Mouse (Mus musculus): ENCODE data around the gene Ntrk3. TPM values are rescaled to one million over a fixed set of nuclear protein-coding genes. Genes with fewer than 3 reads are reported as not detected.

The Ntrk3 gene
- polyA plus RNA-seq, 1 experiment = 76.9 TPM

DNA sequence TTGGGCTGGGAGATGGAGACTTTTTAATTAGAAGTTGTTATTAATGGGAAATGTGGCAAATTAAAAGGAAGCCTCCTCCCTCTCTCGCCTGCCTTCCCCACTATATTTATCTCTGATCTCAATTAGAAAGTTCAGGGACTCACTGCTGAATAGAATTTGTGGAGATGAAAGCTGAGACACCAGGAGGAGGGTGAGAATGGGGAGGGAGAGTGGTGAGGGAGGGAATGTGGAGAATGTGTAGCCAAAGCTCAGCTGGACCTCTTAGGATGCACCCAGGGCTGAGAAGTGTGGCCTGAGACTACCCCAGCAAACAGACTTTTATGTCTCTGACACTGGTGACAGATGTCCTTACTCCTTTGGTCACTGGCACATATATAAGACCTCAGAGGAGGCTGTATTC, 86.3 kb downstream of the Ntrk3 start:
- no peak for DNase-seq (ENCODE audit: extremely low spot score in 1 of 2, low spot score in 1 of 2)

DNA sequence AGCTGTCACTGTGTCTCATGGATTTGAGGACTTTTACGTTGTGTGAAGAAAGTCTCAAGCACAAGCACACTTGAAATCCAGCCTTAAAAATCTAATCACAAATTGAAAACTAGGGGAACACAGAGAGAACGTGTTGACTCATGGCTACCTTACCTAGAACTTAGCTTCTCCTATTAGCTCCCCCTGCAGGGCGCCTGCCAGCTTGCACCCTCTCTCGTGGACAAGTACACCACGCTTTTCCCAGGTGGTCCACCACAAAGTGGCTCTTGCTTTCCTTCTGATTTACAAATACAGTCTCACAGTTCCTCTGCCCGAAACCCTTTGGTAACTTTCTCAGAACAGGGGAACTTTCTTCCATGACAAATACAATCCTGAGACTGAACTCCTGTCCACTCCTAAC, 94.1 kb downstream of the Ntrk3 start:
- DNase-seq (ENCODE audit: extremely low spot score in 1 of 2, low spot score in 1 of 2) = no peak

DNA sequence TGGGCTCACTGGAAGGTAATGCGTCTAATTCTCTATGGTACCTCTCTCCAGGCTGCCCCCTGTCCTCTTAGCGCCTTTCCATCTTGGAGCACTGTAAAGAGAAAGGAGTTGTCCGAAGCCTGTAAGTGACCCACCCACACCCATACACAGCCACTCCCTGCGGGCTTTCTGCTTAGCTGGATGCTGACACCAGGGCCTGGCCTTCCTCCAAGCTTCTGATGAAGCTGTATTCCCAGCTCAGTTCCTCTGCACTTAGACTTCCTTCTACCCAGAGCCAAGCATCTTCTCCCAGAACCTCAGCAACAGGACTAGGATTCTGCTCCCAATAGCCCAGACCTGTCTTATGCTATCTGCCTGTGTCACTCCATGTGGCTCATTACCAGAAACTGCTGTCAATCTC, 114.1 kb downstream of the Ntrk3 start:
- no peak for DNase-seq (ENCODE audit: extremely low spot score in 1 of 2, low spot score in 1 of 2)

DNA sequence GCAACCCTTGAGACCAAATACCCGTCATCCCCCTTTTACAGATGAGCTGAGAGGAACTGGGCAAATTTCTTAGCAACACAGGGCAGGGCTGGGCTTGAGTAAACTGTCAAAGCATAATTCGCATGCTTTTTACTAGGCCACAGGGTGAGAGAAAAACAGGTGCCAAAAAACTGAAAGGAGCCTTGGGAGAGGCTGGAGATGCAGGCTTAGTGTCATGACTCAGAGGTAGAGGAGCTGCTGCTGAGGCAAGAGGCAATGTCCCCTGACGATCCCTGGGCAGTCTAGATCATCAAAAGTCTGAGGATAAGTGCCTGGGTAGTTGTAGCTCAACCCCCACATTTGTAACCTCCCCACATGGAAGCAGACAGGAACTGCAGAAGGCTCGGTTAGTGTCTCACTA, 116.7 kb downstream of the Ntrk3 start:
- DNase-seq (ENCODE audit: extremely low spot score in 1 of 2, low spot score in 1 of 2) = no peak

DNA sequence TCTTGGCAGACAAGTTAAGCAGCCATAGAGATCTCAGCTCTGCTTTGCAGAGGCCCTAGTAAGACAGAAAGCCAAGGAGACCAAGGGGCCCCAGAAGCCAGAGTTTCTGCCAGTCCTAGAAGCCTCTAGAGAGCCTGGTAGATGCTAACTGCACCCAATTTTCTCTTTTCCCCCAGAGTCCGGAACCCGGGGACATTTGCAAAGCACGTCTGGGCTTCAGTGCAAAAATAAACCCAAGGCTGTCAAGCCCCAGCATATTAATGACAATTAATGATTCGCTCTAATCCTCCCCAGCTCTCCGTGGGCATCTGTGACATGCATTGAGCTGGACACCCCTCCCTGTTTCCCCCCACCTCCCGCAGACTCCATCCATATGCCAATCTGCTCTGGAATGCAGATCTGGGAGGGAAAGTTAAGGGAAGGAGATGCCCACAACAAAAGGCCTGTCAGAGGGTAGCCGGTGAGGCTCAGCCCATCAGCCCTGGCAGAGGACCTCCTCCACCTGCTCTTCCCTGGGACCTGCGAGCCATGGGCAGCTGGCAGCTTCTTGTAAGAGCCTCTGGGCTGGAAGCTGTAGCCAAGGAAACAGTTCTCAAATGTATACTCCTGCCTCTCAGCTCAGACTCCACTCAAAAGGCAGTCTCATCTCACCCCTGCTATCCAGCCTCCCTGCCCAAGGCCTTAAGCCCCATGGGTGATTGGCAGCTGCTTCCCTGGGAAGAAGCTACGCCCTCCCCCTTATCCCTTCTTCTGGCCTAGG, 117.8 kb downstream of the Ntrk3 start:
- DNase-seq (ENCODE audit: extremely low spot score in 1 of 2, low spot score in 1 of 2) = no peak

DNA sequence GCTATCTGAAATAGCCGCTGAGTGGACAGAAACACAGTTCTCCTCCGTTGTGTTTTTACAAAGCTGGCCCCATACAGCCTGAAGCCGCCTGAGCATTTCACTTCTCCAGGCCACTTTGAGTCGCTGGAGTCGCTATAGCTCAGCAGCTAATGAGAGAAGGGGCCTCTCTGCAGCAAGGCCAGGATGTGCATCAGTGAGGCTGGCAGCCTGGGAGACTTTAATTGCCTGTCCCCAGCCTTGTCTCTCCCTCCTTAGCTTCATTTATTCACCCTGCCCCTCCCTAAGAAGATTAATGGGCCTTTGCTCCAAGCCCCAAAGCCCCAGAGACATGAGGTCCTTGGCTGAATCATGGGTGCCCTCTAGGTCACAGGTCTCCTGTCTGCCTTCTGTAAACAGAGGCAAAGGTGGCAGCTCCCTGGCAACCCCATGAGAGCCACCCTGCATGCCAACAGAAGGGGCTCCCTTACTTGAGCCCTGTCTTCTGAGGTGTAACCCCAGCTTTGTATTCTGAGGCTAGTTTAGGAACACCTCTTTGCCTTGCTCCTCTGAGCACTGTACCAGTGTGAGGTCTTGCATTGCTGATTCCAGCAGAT, 132.2 kb downstream of the Ntrk3 start:
- no peak for DNase-seq (ENCODE audit: extremely low spot score in 1 of 2, low spot score in 1 of 2)

DNA sequence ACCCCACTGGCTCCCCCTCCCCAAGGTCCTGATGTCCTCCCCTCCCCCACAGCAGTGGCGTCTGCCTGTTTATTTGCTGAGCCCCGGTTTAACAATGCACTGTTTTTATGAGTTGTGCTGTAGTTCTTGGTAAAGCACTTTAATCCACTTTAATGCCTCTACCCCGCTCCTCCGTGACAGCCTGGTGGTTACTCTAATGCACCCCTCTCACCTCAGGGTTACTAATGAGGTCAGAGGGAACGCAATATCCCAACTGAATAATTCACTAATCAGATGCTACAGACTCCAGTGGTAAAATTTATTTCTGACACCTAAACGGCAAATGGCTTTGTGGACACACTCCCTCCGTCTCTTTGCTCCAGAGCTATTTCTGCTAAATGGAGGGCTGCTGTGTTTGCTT, 133.9 kb downstream of the Ntrk3 start:
- DNase-seq (ENCODE audit: extremely low spot score in 1 of 2, low spot score in 1 of 2) = no peak

DNA sequence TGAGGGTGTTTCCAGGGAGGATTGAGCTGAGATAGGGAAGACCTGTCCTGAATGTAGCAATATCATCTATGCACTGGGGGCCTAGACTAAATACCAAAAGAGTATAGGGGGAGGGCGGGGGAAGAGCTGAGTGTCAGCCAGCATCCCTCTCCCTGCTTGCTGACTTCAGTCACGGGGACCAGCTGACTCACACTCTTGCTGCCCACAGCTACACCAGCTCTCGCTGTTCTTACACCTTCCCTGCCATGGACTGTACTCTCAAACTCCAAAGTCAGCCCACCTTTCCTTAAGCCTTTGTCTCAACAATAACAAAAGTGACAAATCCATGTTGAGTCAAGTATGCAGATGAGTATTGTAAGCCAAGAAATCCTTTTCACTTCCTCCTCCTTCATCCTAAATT, 136.0 kb downstream of the Ntrk3 start:
- peak; percentile 40 to 61 for DNase-seq (ENCODE audit: extremely low spot score in 1 of 2, low spot score in 1 of 2)

DNA sequence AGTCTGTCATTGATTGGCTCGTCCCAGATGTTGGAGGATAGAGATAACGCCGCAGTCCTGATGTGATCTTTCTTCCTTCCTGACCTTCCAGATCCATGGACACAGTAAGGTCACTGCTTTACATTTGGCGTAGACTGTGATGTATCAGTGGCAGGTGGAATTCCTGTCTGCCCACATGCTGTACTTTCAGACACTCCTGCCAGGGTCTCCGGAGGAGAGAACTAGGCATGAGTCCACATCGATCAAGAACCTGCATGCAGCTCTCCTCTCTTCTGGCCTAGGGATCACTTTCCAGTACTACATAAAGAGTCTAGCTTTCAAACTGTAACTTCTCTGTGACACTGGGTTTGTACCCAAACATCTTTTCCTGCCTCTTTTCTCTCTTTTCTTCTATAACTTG, 136.9 kb downstream of the Ntrk3 start:
- DNase-seq (ENCODE audit: extremely low spot score in 1 of 2, low spot score in 1 of 2) = no peak

DNA sequence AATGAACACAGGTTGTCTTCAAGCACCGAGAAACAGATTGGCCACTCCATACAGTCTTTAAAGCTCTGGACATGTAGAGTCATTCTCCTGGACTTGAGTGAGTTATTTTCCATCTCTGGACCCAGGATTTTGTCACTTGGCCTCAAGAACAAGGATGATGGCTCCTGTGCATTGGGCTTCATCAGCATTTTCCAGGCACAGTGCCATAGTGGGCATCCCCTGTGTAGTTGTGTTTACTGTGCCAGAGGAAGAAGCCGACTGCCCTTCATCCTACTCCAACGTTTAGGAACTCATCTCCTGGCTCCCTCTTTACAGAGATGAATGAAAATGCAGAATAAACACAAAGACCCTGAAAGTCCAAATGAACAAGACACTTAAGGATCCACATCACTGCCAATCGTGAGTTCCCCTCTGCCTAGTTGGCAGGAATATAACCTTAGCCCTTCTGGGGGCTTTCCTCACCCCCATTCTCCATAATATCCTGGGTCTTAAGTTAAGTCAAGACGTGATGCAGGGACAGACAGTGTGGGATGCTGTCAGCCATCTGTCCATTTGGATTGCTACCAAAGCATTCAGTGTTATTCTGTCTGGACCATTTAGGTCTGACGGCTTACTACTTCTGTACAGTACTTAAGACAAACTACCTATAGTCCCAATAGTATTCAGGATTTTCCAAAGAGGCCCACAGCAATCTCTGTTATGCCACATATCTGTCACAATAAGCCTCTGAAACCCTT, 137.7 kb downstream of the Ntrk3 start:
- DNase-seq (ENCODE audit: extremely low spot score in 1 of 2, low spot score in 1 of 2) = no peak

DNA sequence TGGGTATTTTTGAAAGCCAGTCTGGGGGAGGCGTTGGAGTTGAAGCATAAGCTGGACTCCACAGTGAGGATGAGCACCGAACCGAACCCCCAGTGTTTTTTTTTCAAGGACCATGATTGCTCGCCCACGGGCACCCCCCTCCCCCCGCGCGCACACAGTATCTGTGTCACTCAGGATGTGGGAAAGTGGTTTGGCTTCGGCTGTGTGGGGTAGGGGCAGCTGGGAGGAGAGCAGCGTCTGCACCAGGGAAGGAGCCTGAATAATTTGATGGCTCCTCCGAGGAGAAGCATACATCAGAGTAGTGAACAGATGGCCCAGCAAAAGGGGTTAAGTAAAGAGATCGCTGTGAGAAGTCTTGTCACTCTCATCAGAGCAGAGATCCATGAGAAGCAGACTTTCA, 139.7 kb downstream of the Ntrk3 start:
- DNase-seq (ENCODE audit: extremely low spot score in 1 of 2, low spot score in 1 of 2) = peak in 1 of 2 experiments; percentile 66

DNA sequence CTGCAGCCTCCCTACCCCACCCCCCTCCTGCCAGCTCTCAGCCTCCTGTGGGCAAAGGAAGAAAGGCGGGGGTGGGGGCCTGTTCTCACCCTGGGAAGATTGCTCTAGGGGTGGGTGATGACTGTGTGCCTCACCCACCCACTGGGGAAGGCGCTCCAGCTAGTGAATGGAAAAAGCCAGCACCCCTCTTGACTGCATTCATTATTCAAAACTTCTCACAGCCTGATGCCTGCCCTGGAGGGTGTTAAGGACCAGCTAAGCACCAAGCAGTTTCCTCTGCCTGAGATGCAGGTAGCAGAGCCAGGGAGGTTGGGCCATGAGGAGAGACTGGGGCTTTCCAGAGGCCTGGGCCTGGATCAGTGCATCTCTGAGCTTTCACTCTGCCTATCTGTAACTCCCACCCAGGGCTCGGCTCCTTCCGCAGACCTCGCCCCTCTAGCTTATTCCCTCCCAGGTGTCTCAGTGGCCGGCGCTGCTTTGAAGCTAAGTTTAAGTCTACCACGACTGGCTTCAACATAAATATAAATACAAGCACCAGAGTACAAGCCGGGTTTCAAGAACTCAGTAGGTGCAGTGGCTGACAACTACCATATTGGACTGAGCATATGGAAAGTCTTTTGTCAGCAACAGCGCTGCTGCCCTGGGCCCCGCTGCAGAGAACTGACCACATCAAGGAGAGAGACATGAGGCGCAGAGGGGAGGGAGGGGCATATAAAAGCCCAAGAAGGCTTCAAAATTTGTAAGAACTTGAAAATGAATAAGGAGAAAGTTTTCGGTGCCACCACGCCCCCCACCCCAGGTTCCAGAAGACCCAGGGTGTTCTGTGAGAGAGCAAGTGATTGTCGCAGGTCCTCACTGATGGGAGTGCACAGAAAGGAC, 140.3 kb downstream of the Ntrk3 start:
- DNase-seq (ENCODE audit: extremely low spot score in 1 of 2, low spot score in 1 of 2) = peak in 1 of 2 experiments; percentile 77

DNA sequence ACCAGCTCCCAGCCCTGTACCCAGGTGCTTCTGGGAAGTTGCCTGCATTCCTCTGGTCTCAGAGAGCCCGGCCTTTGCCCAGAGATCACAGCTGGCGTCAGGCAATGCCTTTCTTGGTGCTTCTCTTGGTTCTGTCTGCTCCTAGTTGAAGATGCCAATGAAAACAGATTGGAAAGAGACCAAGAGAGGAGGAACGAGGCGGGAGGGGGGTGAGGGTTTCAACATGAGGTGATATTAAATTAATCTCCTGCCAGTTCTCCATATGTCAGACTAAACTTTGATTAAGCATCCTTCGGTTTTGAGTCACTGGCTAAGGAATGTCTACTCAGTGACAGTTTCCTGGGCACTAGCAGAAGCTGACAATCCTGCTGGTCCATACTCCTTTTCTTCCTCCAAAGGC, 141.3 kb downstream of the Ntrk3 start:
- no peak for DNase-seq (ENCODE audit: extremely low spot score in 1 of 2, low spot score in 1 of 2)

DNA sequence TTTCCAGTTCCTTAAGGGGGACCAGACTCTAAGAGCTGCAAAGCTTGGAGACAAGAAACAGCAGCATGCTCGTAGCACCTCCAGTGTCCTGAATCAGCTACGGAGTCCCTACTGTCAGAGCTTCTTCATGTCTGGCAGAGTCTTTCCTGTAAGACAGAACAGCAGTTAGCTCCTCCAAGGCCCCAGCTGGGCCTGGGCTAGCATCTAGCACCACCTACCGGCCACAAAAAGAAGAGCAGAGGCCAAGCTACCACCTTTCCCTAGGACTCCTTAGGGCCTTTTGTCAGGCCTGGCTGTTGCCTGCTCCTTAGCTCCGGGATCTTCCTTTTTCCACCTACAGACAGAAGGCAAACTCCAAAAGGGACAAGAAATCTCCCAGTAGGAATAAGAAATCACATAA, 141.9 kb downstream of the Ntrk3 start:
- peak in 1 of 2 experiments; percentile 83 for DNase-seq (ENCODE audit: extremely low spot score in 1 of 2, low spot score in 1 of 2)

DNA sequence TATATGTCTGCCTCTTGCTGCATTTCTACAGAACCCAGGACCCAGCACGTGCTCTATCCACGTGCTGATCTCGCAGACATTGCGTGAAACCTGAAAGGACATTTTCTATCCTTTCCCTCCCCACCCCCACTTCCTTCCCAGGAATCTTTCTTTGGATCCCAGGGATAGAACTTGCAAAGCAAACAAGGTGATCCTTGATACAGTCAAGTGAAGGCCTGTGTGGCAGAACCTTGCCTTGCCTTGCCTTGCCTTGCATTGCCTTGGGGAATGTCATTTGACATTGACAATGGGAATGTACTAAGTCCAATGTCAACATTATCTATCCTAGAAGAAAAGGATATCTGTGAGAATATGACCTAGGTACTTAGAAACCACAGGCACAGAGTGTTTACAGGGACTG, 144.9 kb downstream of the Ntrk3 start:
- DNase-seq (ENCODE audit: extremely low spot score in 1 of 2, low spot score in 1 of 2) = no peak

DNA sequence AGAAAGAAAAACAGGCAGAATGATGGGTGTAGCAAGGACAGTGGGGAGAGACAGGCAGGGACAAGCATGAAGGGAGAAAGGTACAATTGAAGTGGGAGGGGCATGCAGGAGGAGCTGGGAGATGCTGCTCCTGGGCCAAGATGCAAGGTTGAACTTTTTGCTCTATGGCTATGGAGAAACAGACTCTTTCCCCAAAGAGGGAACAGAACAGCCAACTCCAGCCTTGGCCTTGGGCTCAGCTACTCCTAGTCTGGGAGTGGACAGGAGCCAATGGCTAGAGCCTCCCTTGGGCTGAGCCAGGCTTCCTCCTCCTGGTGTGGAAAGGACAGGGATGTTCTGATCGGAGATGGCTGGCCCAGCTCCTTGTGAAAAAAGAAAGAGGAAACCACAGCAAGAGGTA, 145.6 kb downstream of the Ntrk3 start:
- no peak for DNase-seq (ENCODE audit: extremely low spot score in 1 of 2, low spot score in 1 of 2)

DNA sequence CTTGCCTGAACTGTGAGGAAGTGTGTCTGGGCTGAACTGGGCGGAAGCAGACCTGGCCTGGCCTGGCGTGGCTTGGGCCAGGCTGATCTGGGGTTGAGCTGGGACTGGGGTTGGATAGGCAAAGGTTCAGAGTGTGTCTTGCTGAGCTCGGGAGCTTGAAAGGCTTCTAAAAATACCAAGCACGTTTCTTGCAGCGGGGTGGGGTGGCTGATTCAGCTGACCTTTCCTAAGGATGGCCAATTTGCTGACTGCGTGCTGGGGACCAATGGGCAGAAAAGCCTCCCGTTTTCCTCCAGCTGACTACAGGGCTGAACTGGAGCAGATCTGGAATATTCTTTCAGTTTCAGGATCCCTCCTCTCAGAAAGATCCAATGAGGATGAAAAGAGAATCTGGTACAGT, 148.0 kb downstream of the Ntrk3 start:
- DNase-seq (ENCODE audit: extremely low spot score in 1 of 2, low spot score in 1 of 2) = no peak

DNA sequence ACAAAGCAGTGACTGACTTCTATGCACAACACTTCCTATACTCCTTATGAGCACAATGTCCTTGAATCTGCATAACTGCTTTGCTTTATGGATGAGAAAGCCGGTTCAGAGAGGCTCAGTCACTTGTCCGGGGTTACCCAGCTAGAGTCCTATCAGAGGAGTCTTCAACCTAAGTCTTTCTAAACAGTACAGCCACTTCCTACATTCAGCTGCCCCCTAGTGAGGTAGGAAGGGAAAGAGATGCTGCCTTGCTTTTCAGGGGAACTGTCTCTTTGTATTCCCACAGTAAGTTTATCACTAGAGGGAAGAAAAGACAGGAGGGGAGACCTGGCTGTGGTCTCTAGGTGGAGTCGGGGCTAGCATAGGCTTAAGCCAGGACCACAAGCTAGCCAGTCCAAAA, 151.0 kb downstream of the Ntrk3 start:
- DNase-seq (ENCODE audit: extremely low spot score in 1 of 2, low spot score in 1 of 2) = no peak

DNA sequence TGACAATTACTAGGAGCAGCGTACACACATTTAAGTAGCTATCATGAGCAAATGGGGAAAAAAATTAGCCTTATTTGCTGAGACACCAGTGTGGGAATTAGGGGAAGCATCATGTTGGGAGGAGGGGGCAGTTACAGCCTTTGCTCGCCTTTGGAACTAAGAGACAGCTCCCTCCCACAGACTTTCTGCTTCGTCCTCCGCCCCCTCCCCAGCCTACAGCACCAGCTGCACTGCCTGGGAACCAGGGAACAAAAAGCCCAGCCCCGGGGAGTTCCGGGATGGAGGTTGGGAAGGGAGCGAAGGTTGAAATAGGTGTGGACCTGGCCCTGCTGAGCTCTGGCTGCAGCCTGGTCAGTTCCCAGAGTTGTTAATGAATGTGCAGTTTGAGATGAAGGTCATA, 151.9 kb downstream of the Ntrk3 start:
- DNase-seq (ENCODE audit: extremely low spot score in 1 of 2, low spot score in 1 of 2) = peak in 1 of 2 experiments; percentile 61

DNA sequence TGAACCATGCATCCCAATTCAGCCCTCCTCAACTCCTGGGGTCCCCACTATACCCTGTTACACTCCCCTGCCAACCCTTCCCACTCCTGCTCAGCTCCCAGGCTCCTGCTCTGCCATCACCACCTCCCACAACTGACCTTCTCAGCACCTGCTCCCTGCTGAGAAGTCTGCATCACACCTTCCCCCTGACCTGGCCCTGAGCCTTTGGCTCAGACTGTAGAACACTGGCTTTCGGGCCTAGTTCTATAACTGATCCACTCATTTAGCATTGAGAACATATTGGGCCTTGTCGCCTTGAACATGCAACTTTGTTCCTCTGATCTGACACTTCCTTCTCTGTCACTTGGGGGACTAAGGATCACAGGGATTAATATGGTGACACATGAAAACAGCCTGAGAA, 152.9 kb downstream of the Ntrk3 start:
- DNase-seq (ENCODE audit: extremely low spot score in 1 of 2, low spot score in 1 of 2) = no peak

DNA sequence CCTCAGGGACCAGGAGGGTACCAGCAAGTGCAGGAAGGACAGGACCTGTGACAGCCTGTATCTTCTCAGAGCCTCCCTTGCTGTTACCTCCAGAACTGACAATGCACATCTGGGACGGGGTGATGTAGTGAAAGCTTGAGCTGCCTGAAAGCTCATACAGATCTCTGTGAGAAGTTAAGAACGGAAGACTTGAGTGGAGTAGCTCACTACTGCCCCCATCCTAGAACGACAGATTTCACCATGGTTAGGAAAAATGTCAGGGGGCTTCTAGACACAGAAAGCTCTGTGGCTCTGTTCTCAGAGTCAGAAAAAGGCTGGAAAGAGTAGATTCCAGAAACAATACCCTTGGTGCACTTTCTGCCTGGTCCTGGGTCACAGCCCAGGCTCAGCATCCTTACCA, 153.3 kb downstream of the Ntrk3 start:
- DNase-seq (ENCODE audit: extremely low spot score in 1 of 2, low spot score in 1 of 2) = no peak
